Mouse (Mus musculus): ENCODE results near the gene Prkn. TPM values are rescaled to one million over a fixed set of nuclear protein-coding genes. Genes with fewer than 3 reads are reported as not detected.

Gene Prkn
- polyA plus RNA-seq, 1 experiment from 2014 or later, result 0.96 TPM

- no peaks in the 10 kb centered on the region for H3K36me3 ChIP-seq (ENCODE audit: control insufficient read depth, insufficient read depth)
- no peak overlapping the region for H3K4me3 ChIP-seq (ENCODE audit: low read depth, low read length)
- no peak overlapping the region for H3K9ac ChIP-seq (ENCODE audit: low read depth, low read length)
- no peak overlapping the region for H3K4me2 ChIP-seq (replicated peaks; ENCODE audit: low read depth)
- ATAC-seq, result no peak
- WGBS, result 93% methylated on average over 2 of the region's 2 CpGs
- TF ChIP-seq CTCF (IDR thresholded peaks at IDR 0.05; ENCODE audit: low read depth), result no peak
- no peaks in the 10 kb centered on the region for H3K27me3 ChIP-seq (replicated peaks; ENCODE audit: control insufficient read depth, insufficient read depth, low read length)
- no peaks in the 10 kb centered on the region for H3K9me3 ChIP-seq (ENCODE audit: control insufficient read depth)
- no peak overlapping the region for H3K27ac ChIP-seq (ENCODE audit: low read depth, low read length)
- H3K4me1 ChIP-seq (replicated peaks; ENCODE audit: control insufficient read depth, insufficient read depth, low read length), result no peaks in the 10 kb centered on the region
Observed at GRCm38 (mm10) chr17:11462721-11463120, 622.5 kb downstream of the Prkn start.

GRCm38 (mm10) chr17:11466095-11466494 is 625.9 kb downstream of the Prkn start:
- Histone ChIP-seq H3K4me2 (replicated peaks; ENCODE audit: low read depth) (no peak overlapping the region), H3K27me3 (replicated peaks; ENCODE audit: control insufficient read depth, insufficient read depth, low read length) (no peaks in the 10 kb centered on the region), H3K4me3 (ENCODE audit: low read depth, low read length) (no peak overlapping the region), H3K9me3 (ENCODE audit: control insufficient read depth) (no peaks in the 10 kb centered on the region), H3K4me1 (replicated peaks; ENCODE audit: control insufficient read depth, insufficient read depth, low read length) (no peaks in the 10 kb centered on the region), H3K27ac (ENCODE audit: low read depth, low read length) (no peak overlapping the region), H3K36me3 (ENCODE audit: control insufficient read depth, insufficient read depth) (no peaks in the 10 kb centered on the region), H3K9ac (ENCODE audit: low read depth, low read length) (no peak overlapping the region)
- ATAC-seq, result no peak
- no peak for TF ChIP-seq CTCF (IDR thresholded peaks at IDR 0.05; ENCODE audit: low read depth)
- WGBS, result 81% methylated on average over 2 of the region's 2 CpGs

- Histone ChIP-seq H3K27ac (ENCODE audit: low read depth, low read length) (no peak overlapping the region), H3K9ac (ENCODE audit: low read depth, low read length) (no peak overlapping the region), H3K27me3 (replicated peaks; ENCODE audit: control insufficient read depth, insufficient read depth, low read length) (no peaks in the 10 kb centered on the region), H3K4me2 (replicated peaks; ENCODE audit: low read depth) (no peak overlapping the region), H3K9me3 (ENCODE audit: control insufficient read depth) (no peaks in the 10 kb centered on the region), H3K4me3 (ENCODE audit: low read depth, low read length) (no peak overlapping the region), H3K4me1 (replicated peaks; ENCODE audit: control insufficient read depth, insufficient read depth, low read length) (no peaks in the 10 kb centered on the region), H3K36me3 (ENCODE audit: control insufficient read depth, insufficient read depth) (no peaks in the 10 kb centered on the region)
- 84% methylated on average over 2 of the region's 2 CpGs for WGBS
- no peak for ATAC-seq
- no peak for TF ChIP-seq CTCF (IDR thresholded peaks at IDR 0.05; ENCODE audit: low read depth)
Observed at GRCm38 (mm10) chr17:11468624-11469023, 628.4 kb downstream of the Prkn start.

GRCm38 (mm10) chr17:11483032-11483431 is 642.8 kb downstream of the Prkn start:
- Histone ChIP-seq H3K9ac (ENCODE audit: low read depth, low read length) (no peak overlapping the region), H3K27me3 (replicated peaks; ENCODE audit: control insufficient read depth, insufficient read depth, low read length) (no peaks in the 10 kb centered on the region), H3K4me2 (replicated peaks; ENCODE audit: low read depth) (no peak overlapping the region), H3K9me3 (ENCODE audit: control insufficient read depth) (no peaks in the 10 kb centered on the region), H3K4me3 (ENCODE audit: low read depth, low read length) (no peak overlapping the region), H3K36me3 (ENCODE audit: control insufficient read depth, insufficient read depth) (no peaks in the 10 kb centered on the region), H3K27ac (ENCODE audit: low read depth, low read length) (no peak overlapping the region), H3K4me1 (replicated peaks; ENCODE audit: control insufficient read depth, insufficient read depth, low read length) (no peaks in the 10 kb centered on the region)
- 75% methylated on average over 2 of the region's 2 CpGs for WGBS
- TF ChIP-seq CTCF (IDR thresholded peaks at IDR 0.05; ENCODE audit: low read depth), result no peak
- no peak for ATAC-seq

- Histone ChIP-seq H3K9ac (ENCODE audit: low read depth, low read length) (no peak overlapping the region), H3K36me3 (ENCODE audit: control insufficient read depth, insufficient read depth) (no peaks in the 10 kb centered on the region), H3K9me3 (ENCODE audit: control insufficient read depth) (no peaks in the 10 kb centered on the region), H3K4me1 (replicated peaks; ENCODE audit: control insufficient read depth, insufficient read depth, low read length) (no peaks in the 10 kb centered on the region), H3K27ac (ENCODE audit: low read depth, low read length) (no peak overlapping the region), H3K27me3 (replicated peaks; ENCODE audit: control insufficient read depth, insufficient read depth, low read length) (no peaks in the 10 kb centered on the region), H3K4me2 (replicated peaks; ENCODE audit: low read depth) (no peak overlapping the region), H3K4me3 (ENCODE audit: low read depth, low read length) (no peak overlapping the region)
- TF ChIP-seq CTCF (IDR thresholded peaks at IDR 0.05; ENCODE audit: low read depth), result no peak
- no peak for ATAC-seq
- 80% methylated on average over 4 of the region's 4 CpGs for WGBS
Observed at GRCm38 (mm10) chr17:11490051-11490450, 649.9 kb downstream of the Prkn start.

- Histone ChIP-seq H3K27me3 (replicated peaks; ENCODE audit: control insufficient read depth, insufficient read depth, low read length) (no peaks in the 10 kb centered on the region), H3K4me1 (replicated peaks; ENCODE audit: control insufficient read depth, insufficient read depth, low read length) (no peaks in the 10 kb centered on the region), H3K9ac (ENCODE audit: low read depth, low read length) (no peak overlapping the region), H3K27ac (ENCODE audit: low read depth, low read length) (no peak overlapping the region), H3K4me2 (replicated peaks; ENCODE audit: low read depth) (no peak overlapping the region), H3K9me3 (ENCODE audit: control insufficient read depth) (no peaks in the 10 kb centered on the region), H3K4me3 (ENCODE audit: low read depth, low read length) (no peak overlapping the region), H3K36me3 (ENCODE audit: control insufficient read depth, insufficient read depth) (no peaks in the 10 kb centered on the region)
- 86% methylated on average over 7 of the region's 7 CpGs for whole genome bisulfite sequencing
- no peak for ATAC-seq
- no peak for TF ChIP-seq CTCF (IDR thresholded peaks at IDR 0.05; ENCODE audit: low read depth)
Observed at GRCm38 (mm10) chr17:11502556-11502955, 662.4 kb downstream of the Prkn start.

- H3K9me3 ChIP-seq (ENCODE audit: control insufficient read depth), result no peaks in the 10 kb centered on the region
- H3K4me3 ChIP-seq (ENCODE audit: low read depth, low read length), result no peak overlapping the region
- H3K4me2 ChIP-seq (replicated peaks; ENCODE audit: low read depth), result no peak overlapping the region
- H3K27ac ChIP-seq (ENCODE audit: low read depth, low read length), result no peak overlapping the region
- no peak overlapping the region for H3K9ac ChIP-seq (ENCODE audit: low read depth, low read length)
- TF ChIP-seq CTCF (IDR thresholded peaks at IDR 0.05; ENCODE audit: low read depth), result no peak
- H3K36me3 ChIP-seq (ENCODE audit: control insufficient read depth, insufficient read depth), result no peaks in the 10 kb centered on the region
- 89% methylated on average over 3 of the region's 3 CpGs for WGBS
- H3K4me1 ChIP-seq (replicated peaks; ENCODE audit: control insufficient read depth, insufficient read depth, low read length), result no peaks in the 10 kb centered on the region
- no peaks in the 10 kb centered on the region for H3K27me3 ChIP-seq (replicated peaks; ENCODE audit: control insufficient read depth, insufficient read depth, low read length)
- ATAC-seq, result no peak
Observed at GRCm38 (mm10) chr17:11504496-11504895, 664.3 kb downstream of the Prkn start.
